Mouse (Mus musculus) kidney, postnatal 36 days (tissue): ENCODE results near the gene Bcam.
"Not testable (repeated sequence)": the region's sequence is repeated elsewhere in the genome, so short reads cannot be mapped to it uniquely, and the experiment has no call there.

ENCODE experiments used
- DNase-seq, 2 experiments: peaks; one replicate each; pipeline ENCODE4 v3.0.0; 2021 to 2022; ENCODE audit warnings: mixed read lengths in 2 of 2

The Bcam gene

GRCm38 (mm10) chr7:19770984-19771391, at the start of gene Bcam:
TSS of gene Bcam (minus strand) at chr7:19771016.
- DNase-seq, result peak; percentile 57 to 65

GRCm38 (mm10) chr7:19818875-19819274, 48.1 kb upstream of the Bcam start:
- DNase-seq, result no peak

- DNase-seq, result no peak
These were observed 47.6 kb upstream of the Bcam start for GRCm38 (mm10) chr7:19818440-19818839.

- peak; percentile 49 to 60 for DNase-seq
These were observed 46.7 kb upstream of the Bcam start for GRCm38 (mm10) chr7:19817382-19818105.

- DNase-seq, result peak; percentile 92 to 96
These were observed 45.5 kb upstream of the Bcam start for GRCm38 (mm10) chr7:19816224-19816771.

GRCm38 (mm10) chr7:19815296-19816223, 44.7 kb upstream of the Bcam start:
- no peak for DNase-seq

- no peak for DNase-seq
These were observed 42.8 kb upstream of the Bcam start for GRCm38 (mm10) chr7:19813579-19814122.

GRCm38 (mm10) chr7:19813161-19813560, 42.3 kb upstream of the Bcam start:
- no peak for DNase-seq

- peak; percentile 79 to 91 for DNase-seq
These were observed 40.3 kb upstream of the Bcam start for GRCm38 (mm10) chr7:19811114-19811513.

GRCm38 (mm10) chr7:19809369-19809768, 38.6 kb upstream of the Bcam start:
- peak; percentile 31 to 66 for DNase-seq

GRCm38 (mm10) chr7:19806356-19806969, 35.6 kb upstream of the Bcam start:
- DNase-seq, result no peak

GRCm38 (mm10) chr7:19802995-19803394, 32.2 kb upstream of the Bcam start:
- peak; percentile 72 to 90 for DNase-seq

- peak; percentile 76 to 78 for DNase-seq
These were observed 29.9 kb upstream of the Bcam start for GRCm38 (mm10) chr7:19800764-19801163.

GRCm38 (mm10) chr7:19796697-19797588, 26.1 kb upstream of the Bcam start, which contains the start of gene Cblc:
TSS of gene Cblc (minus strand) at chr7:19796809.
- DNase-seq, result peak; percentile 91 to 94

- peak in 1 of 2 experiments; percentile 38 for DNase-seq
These were observed 25.4 kb upstream of the Bcam start for GRCm38 (mm10) chr7:19796254-19796653.

- DNase-seq, result no peak
These were observed 24.4 kb upstream of the Bcam start for GRCm38 (mm10) chr7:19795236-19795635.

- DNase-seq, result peak; percentile 67 to 73
These were observed 22.1 kb upstream of the Bcam start for GRCm38 (mm10) chr7:19792701-19793630.

GRCm38 (mm10) chr7:19791504-19791903, 20.7 kb upstream of the Bcam start:
- DNase-seq, result not testable (repeated sequence)

- peak; percentile 88 to 98 for DNase-seq
These were observed 19.1 kb upstream of the Bcam start for GRCm38 (mm10) chr7:19789904-19790347.

GRCm38 (mm10) chr7:19785874-19786458, 15.2 kb upstream of the Bcam start:
- no peak for DNase-seq
